Comparison of ENCODE assay signal across 14 mouse cellular contexts in the genomic region with DNA sequence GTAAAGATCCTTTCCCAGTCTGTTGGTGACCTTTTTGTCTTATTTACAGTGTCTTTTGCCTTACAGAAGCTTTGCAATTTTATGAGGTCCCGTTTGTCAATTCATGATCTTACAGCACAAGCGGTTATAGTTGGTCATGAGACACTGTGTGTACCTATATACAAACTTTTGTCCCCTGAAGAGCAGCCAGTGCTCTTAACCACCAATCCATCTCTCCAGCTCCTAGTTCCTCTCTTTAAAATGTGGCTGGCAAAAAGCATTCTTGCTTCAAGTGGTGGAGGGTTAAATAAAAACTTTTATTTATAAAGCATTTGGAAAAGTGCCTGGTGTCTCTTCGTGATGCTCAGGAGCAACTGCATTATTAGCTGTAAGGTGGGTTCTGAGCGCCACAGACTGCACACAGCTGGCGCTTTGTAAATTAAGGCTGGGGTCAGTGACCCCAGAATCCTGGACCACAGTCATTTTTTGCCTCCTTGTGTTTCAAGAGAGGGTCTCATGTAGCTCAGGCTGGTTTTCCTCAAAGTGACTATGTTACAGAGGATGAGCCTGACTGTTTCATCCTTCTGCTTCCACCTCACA. TPM values are rescaled to one million over a fixed set of nuclear protein-coding genes. Genes with fewer than 3 reads are reported as not detected.
A peak's percentile ranks its signal among the peaks of the same experiment; 100 is the strongest.
DNase-seq lines count a peak whose midpoint lies in the region; ATAC-seq and TF ChIP-seq lines count a peak whose summit lies in the region.
"Had no signal": no experiment of that assay in that cellular context is flagged by ENCODE, and none has a peak within 500 bp of the region (broad histone marks: within the 10 kb centered on the region; RNA-seq: fewer than 3 reads in every experiment).

No protein-coding gene starts in this region.

- no peak overlapping the region for H3K4me3 ChIP-seq in hindbrain, embryonic 14.5 days (replicated peaks; ENCODE audit: low read length)
- H3K4me3 ChIP-seq in hindbrain, embryonic 12.5 days = no peak overlapping the region
- H3K4me3 ChIP-seq in neural tube, embryonic 11.5 days (ENCODE audit: low read depth, low read length) = no peak overlapping the region
- H3K4me3 ChIP-seq in neural tube, embryonic 15.5 days (replicated peaks) = no peak overlapping the region
- no peak overlapping the region for H3K4me3 ChIP-seq in liver, postnatal 0 days (ENCODE audit: low read depth, low read length)
- H3K4me3 ChIP-seq: erythroblast, embryonic 14.5 days; heart, adult 2 months; neural tube, embryonic 13.5 days had no signal

- ATAC-seq in hindbrain, embryonic 14.5 days (ENCODE audit: low FRiP score) = peak; percentile 42; the same call in 1 of the 2 replicates
- no peak for ATAC-seq in hindbrain, embryonic 12.5 days (ENCODE audit: low FRiP score)
- peak; percentile 7; the same call in 1 of the 2 replicates for ATAC-seq in neural tube, embryonic 11.5 days (ENCODE audit: insufficient read depth, low FRiP score, low TSS enrichment)
- ATAC-seq in neural tube, embryonic 15.5 days (ENCODE audit: low FRiP score) = no peak
- peak; percentile 33; the same call in 1 of the 2 replicates for ATAC-seq in liver, postnatal 0 days

- no peak for DNase-seq in hindbrain, embryonic 14.5 days (ENCODE audit: low spot score)
- DNase-seq in neural tube, embryonic 11.5 days (ENCODE audit: low spot score) = peak; percentile 6
- no peak for DNase-seq in liver, postnatal 0 days
- peak; percentile 21 for DNase-seq in yolk sac, embryonic 10.5 days (ENCODE audit: low spot score)
- DNase-seq in spleen, adult 12 weeks (ENCODE audit: low spot score) = no peak
- DNase-seq: adrenal gland, adult 8-10 months; cerebellum, adult 8-10 months; lung, adult 2 months had no signal

- peaks cover 73% of the 10 kb centered on the region for H3K9me3 ChIP-seq in hindbrain, embryonic 14.5 days (ENCODE audit: control insufficient read depth, low read length)
- H3K9me3 ChIP-seq in hindbrain, embryonic 12.5 days (replicated peaks) = peaks cover 69% of the 10 kb centered on the region
- H3K9me3 ChIP-seq in neural tube, embryonic 11.5 days (ENCODE audit: control insufficient read depth, low read length) = peaks cover 40% of the 10 kb centered on the region
- H3K9me3 ChIP-seq in neural tube, embryonic 15.5 days (replicated peaks) = peaks cover 68% of the 10 kb centered on the region
- peaks cover 48% of the 10 kb centered on the region for H3K9me3 ChIP-seq in liver, postnatal 0 days (ENCODE audit: low read length)

- H3K4me1 ChIP-seq in hindbrain, embryonic 14.5 days (replicated peaks; ENCODE audit: control insufficient read depth, insufficient read depth, low read length) = no peaks in the 10 kb centered on the region
- no peaks in the 10 kb centered on the region for H3K4me1 ChIP-seq in hindbrain, embryonic 12.5 days
- no peaks in the 10 kb centered on the region for H3K4me1 ChIP-seq in neural tube, embryonic 11.5 days (ENCODE audit: control insufficient read depth, insufficient read depth, low read length)
- H3K4me1 ChIP-seq in neural tube, embryonic 15.5 days = no peaks in the 10 kb centered on the region
- H3K4me1 ChIP-seq in liver, postnatal 0 days (ENCODE audit: insufficient read depth) = no peaks in the 10 kb centered on the region
- H3K4me1 ChIP-seq: neural tube, embryonic 13.5 days had no signal

- H3K4me2 ChIP-seq in hindbrain, embryonic 14.5 days (replicated peaks) = no peak overlapping the region
- no peak overlapping the region for H3K4me2 ChIP-seq in hindbrain, embryonic 12.5 days (replicated peaks)
- no peak overlapping the region for H3K4me2 ChIP-seq in neural tube, embryonic 11.5 days (ENCODE audit: low read depth)
- H3K4me2 ChIP-seq in neural tube, embryonic 15.5 days = no peak overlapping the region
- H3K4me2 ChIP-seq in liver, postnatal 0 days (ENCODE audit: low read depth, low read length) = no peak overlapping the region
- H3K4me2 ChIP-seq: neural tube, embryonic 13.5 days had no signal

- TF ChIP-seq CTCF in liver, postnatal 0 days (IDR thresholded peaks at IDR 0.05; ENCODE audit: low read depth) = no peak

- H3K9ac ChIP-seq in hindbrain, embryonic 14.5 days = no peak overlapping the region
- no peak overlapping the region for H3K9ac ChIP-seq in hindbrain, embryonic 12.5 days
- H3K9ac ChIP-seq in neural tube, embryonic 11.5 days (ENCODE audit: low read length) = no peak overlapping the region
- no peak overlapping the region for H3K9ac ChIP-seq in neural tube, embryonic 15.5 days (replicated peaks)
- H3K9ac ChIP-seq in liver, postnatal 0 days (replicated peaks) = no peak overlapping the region
- H3K9ac ChIP-seq: neural tube, embryonic 13.5 days had no signal

- no peaks in the 10 kb centered on the region for H3K36me3 ChIP-seq in hindbrain, embryonic 14.5 days (replicated peaks; ENCODE audit: control insufficient read depth, insufficient read depth)
- H3K36me3 ChIP-seq in hindbrain, embryonic 12.5 days = no peaks in the 10 kb centered on the region
- H3K36me3 ChIP-seq in neural tube, embryonic 11.5 days (ENCODE audit: control insufficient read depth, insufficient read depth, low read length) = no peaks in the 10 kb centered on the region
- no peaks in the 10 kb centered on the region for H3K36me3 ChIP-seq in neural tube, embryonic 15.5 days
- no peaks in the 10 kb centered on the region for H3K36me3 ChIP-seq in liver, postnatal 0 days (replicated peaks; ENCODE audit: insufficient read depth, low read length)
- H3K36me3 ChIP-seq: G1E; neural tube, embryonic 13.5 days had no signal

- 76% methylated on average over 5 of the region's 5 CpGs for WGBS in hindbrain, embryonic 14.5 days
- 74% methylated on average over 5 of the region's 5 CpGs for WGBS in hindbrain, embryonic 12.5 days
- 76% methylated on average over 5 of the region's 5 CpGs for WGBS in neural tube, embryonic 11.5 days
- WGBS in neural tube, embryonic 15.5 days = 76% methylated on average over 5 of the region's 5 CpGs
- WGBS in liver, postnatal 0 days (ENCODE audit: insufficient replicate concordance) = 58% methylated on average over 5 of the region's 5 CpGs

- no peak overlapping the region for H3K27ac ChIP-seq in hindbrain, embryonic 14.5 days
- no peak overlapping the region for H3K27ac ChIP-seq in hindbrain, embryonic 12.5 days
- no peak overlapping the region for H3K27ac ChIP-seq in neural tube, embryonic 11.5 days (ENCODE audit: low read depth, low read length)
- no peak overlapping the region for H3K27ac ChIP-seq in neural tube, embryonic 15.5 days (replicated peaks)
- no peak overlapping the region for H3K27ac ChIP-seq in liver, postnatal 0 days (ENCODE audit: low read depth)
- H3K27ac ChIP-seq: heart, adult 2 months; neural tube, embryonic 13.5 days had no signal

- H3K27me3 ChIP-seq in hindbrain, embryonic 14.5 days (ENCODE audit: control insufficient read depth, insufficient read depth, low read length) = no peaks in the 10 kb centered on the region
- H3K27me3 ChIP-seq in hindbrain, embryonic 12.5 days = no peaks in the 10 kb centered on the region
- no peaks in the 10 kb centered on the region for H3K27me3 ChIP-seq in neural tube, embryonic 11.5 days (ENCODE audit: control insufficient read depth, insufficient read depth, low read length)
- no peaks in the 10 kb centered on the region for H3K27me3 ChIP-seq in neural tube, embryonic 15.5 days (replicated peaks)
- H3K27me3 ChIP-seq in liver, postnatal 0 days (ENCODE audit: insufficient read depth, low read length) = no peaks in the 10 kb centered on the region
- H3K27me3 ChIP-seq: neural tube, embryonic 13.5 days had no signal

- TF ChIP-seq EP300 in liver, postnatal 0 days (IDR thresholded peaks at IDR 0.05; ENCODE audit: low read depth) = 0 out of 2 replicates have a peak, but pooled peaks have one; percentile 17

RNA-seq across cellular contexts. Expression of a gene that starts 23.0 kb away (rescaled TPM):
- not detected in 2 replicates for polyA plus RNA-seq in hindbrain, embryonic 14.5 days (2014; fragmentation: Nextera tagmentation; extraction: Ambion mirVana)
- 0.21 TPM in 1 of 2 replicates, not detected in the other for polyA plus RNA-seq in hindbrain, embryonic 12.5 days (2016; fragmentation: Nextera tagmentation; extraction: Ambion mirVana)
- 0.28 TPM in 1 of 2 replicates, not detected in the other for polyA plus RNA-seq in neural tube, embryonic 11.5 days (2014; fragmentation: Nextera tagmentation; extraction: Ambion mirVana)
- polyA plus RNA-seq in neural tube, embryonic 15.5 days (2015; fragmentation: Nextera tagmentation; extraction: Ambion mirVana) = not detected in 2 replicates
- polyA plus RNA-seq in liver, postnatal 0 days (2015; fragmentation: Nextera tagmentation; extraction: Ambion mirVana) = not detected in 2 replicates
- polyA plus RNA-seq: erythroblast, embryonic 14.5 days; G1E; heart, adult 2 months; lung, adult 2 months; neural tube, embryonic 13.5 days had no signal

RNA-seq across cellular contexts. Expression of a gene that starts 32.6 kb away (rescaled TPM):
- 0.19 and 0.39 TPM in 2 replicates for polyA plus RNA-seq in hindbrain, embryonic 14.5 days (2014; fragmentation: Nextera tagmentation; extraction: Ambion mirVana)
- polyA plus RNA-seq in hindbrain, embryonic 12.5 days (2016; fragmentation: Nextera tagmentation; extraction: Ambion mirVana) = 0.08 TPM in 1 of 2 replicates, not detected in the other
- 0.09 TPM in 1 of 2 replicates, not detected in the other for polyA plus RNA-seq in neural tube, embryonic 11.5 days (2014; fragmentation: Nextera tagmentation; extraction: Ambion mirVana)
- polyA plus RNA-seq in neural tube, embryonic 15.5 days (2015; fragmentation: Nextera tagmentation; extraction: Ambion mirVana) = 0.19 and 0.23 TPM in 2 replicates
- polyA plus RNA-seq in liver, postnatal 0 days (2015; fragmentation: Nextera tagmentation; extraction: Ambion mirVana) = 0.08 TPM in 1 of 2 replicates, not detected in the other
- polyA plus RNA-seq: erythroblast, embryonic 14.5 days; heart, adult 2 months; lung, adult 2 months had no signal

Comparison
In these comparisons a context has a peak if more than half of its experiments do, and no peak if none do; other contexts are left out.
1. ATAC-seq: peak in hindbrain, embryonic 14.5 days (single experiment), neural tube, embryonic 11.5 days (single experiment) and liver, postnatal 0 days (single experiment); none in hindbrain, embryonic 12.5 days (single experiment) and neural tube, embryonic 15.5 days (single experiment).
2. DNase-seq: peak in neural tube, embryonic 11.5 days (single experiment) and yolk sac, embryonic 10.5 days (single experiment); none in hindbrain, embryonic 14.5 days (single experiment), liver, postnatal 0 days (single experiment) and spleen, adult 12 weeks (single experiment).